Mouse (Mus musculus): Measurements from ENCODE around the gene Fam241b.
A peak's percentile ranks its signal among the peaks of the same experiment; 100 is the strongest.

The Fam241b gene

GRCm38 (mm10) chr10:62143820-62144219, at the start of gene Fam241b:
Fam241b (minus strand) TSS chr10:62143920.
- no peak for DNase-seq (ENCODE audit: low spot score in 2 of 2)

DNA sequence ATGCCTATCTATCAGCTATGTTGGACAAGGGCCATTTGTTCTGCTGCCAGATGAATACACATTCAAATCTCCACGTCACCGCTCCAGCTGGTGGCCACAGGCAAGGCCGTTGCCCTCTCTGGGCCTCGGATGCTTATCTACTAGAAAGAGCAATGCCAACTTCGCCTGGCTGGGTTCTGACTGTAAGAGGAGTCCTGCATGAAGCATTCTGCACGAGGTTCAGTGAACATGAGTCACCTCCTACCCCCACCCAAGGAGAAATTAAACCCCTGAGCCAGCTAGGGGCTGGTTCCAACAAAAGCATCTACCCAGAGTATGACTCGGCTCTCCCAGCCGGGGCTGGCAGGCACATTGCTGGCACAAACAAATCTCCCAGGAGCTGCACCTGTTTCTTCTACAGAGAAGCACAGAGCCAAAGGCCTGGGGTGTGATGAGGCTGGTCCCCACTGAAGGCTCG, 49.0 kb upstream of the Fam241b start:
- DNase-seq (ENCODE audit: low spot score in 2 of 2), result peak in 1 of 2 experiments; percentile 77

GRCm38 (mm10) chr10:62190821-62191220, 47.1 kb upstream of the Fam241b start:
- DNase-seq (ENCODE audit: low spot score in 2 of 2), result no peak

DNA sequence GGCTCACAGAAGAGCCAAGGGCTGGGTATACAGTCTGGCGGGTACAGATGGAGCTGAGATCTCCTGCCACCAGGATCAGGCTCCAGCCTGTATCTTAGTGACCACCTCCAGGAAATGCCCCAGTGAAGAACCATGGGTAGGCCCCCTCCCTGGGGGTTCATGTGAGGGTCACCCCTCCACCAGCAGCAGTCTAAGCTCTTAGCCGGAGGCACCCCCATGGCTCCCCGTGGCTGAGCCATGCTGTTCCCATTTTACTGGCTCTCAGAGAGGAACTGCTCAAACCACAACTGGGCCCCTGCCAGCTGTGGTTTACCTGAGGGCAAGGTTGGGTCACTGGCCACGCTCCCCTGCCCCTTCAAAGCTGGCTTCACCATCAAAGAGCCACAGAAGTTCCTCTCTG, 46.2 kb upstream of the Fam241b start:
- no peak for DNase-seq (ENCODE audit: low spot score in 2 of 2)

DNA sequence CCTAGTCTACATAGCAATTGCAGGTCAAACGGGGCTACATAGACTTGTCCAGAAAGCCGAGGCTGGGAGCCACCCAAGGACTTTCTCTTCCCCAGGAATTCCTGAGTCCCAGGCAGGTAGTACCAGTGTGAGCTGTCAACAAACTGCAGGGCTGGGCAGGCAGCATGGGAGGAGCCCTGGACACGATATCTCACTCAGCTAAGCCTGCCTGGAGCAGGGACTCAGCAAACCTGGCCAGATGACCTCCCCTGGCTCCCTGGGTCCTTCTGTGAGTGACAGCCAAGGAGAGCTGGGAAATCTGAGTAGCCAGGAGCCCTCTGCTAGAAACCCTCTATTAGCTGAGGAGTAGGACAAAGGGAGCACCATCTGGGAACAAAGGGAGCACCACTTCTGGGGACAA, 45.6 kb upstream of the Fam241b start:
- no peak for DNase-seq (ENCODE audit: low spot score in 2 of 2)

DNA sequence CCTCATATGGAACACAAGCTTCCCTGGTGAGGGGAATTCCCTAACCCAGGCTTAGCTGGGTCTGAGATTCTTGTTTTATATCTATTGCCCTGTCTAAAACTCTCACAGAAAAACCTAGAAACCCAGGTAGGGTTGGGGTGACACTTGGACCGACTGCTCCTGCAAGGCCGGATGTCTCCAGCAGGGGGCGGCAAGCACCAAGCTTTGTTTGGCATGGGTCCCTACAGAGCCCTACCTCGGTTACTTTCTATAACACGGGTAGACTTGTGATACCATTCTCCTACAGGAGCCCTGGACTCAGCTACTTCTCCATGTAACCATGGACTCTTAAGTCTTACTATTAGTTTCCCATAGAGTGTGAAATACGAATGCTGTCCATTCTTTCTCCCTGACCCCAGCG, 43.2 kb upstream of the Fam241b start:
- peak in 1 of 2 experiments; percentile 84 for DNase-seq (ENCODE audit: low spot score in 2 of 2)

GRCm38 (mm10) chr10:62183053-62183452, 39.3 kb upstream of the Fam241b start:
- peak; percentile 61 to 98 for DNase-seq (ENCODE audit: low spot score in 2 of 2)

DNA sequence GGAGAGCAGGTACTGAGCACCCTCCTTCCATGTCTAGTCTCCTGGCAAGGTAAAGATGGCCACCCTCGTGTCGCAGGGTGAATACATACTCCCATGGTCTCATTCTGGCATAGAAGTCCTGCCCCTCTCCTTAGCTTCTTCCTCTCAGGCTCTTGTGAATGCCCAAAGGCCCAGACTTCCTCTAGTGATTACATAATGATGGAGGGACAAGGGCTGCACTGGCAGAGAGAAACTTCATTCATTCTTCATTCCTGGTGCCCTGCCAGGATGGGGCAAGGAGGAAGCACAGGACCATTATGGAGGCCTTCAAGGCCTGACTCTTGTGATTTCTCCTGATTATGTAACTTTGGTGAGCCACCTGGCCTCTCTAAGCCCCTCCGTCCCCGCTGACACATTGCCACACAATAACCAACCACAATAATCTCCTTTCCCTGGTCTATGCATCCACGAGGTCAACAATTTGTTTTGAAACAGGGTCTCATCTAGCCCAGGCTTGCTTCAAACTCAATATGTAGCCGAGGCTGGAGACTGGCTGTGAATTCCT, 38.8 kb upstream of the Fam241b start:
- no peak for DNase-seq (ENCODE audit: low spot score in 2 of 2)

- DNase-seq (ENCODE audit: low spot score in 2 of 2), result no peak
These were observed 38.0 kb upstream of the Fam241b start for GRCm38 (mm10) chr10:62181701-62182100.

DNA sequence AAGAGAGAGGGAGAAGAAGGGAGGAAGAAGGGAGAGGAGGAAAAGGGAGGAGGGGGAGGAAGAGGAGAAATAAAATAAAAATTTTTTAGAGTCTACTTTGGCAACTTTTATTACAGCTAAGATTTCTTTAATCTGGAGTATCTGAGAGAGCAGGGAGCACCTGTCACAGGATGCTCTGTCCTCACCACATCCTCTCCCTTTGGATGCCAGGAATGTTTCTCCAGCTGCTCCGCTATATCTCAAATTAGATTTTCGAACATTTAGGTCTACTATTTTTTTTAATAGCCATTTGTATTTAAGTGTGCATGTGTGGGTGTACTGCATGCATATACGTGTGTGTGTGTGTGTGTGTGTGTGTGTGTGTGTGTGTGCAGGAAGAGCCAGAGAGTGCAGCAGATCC, 36.2 kb upstream of the Fam241b start:
- DNase-seq (ENCODE audit: low spot score in 2 of 2), result no peak

- no peak for DNase-seq (ENCODE audit: low spot score in 2 of 2)
These were observed 31.0 kb upstream of the Fam241b start for GRCm38 (mm10) chr10:62174533-62175313.

GRCm38 (mm10) chr10:62173941-62174448, 30.3 kb upstream of the Fam241b start:
- no peak for DNase-seq (ENCODE audit: low spot score in 2 of 2)

GRCm38 (mm10) chr10:62172841-62173553, 29.3 kb upstream of the Fam241b start:
- no peak for DNase-seq (ENCODE audit: low spot score in 2 of 2)

DNA sequence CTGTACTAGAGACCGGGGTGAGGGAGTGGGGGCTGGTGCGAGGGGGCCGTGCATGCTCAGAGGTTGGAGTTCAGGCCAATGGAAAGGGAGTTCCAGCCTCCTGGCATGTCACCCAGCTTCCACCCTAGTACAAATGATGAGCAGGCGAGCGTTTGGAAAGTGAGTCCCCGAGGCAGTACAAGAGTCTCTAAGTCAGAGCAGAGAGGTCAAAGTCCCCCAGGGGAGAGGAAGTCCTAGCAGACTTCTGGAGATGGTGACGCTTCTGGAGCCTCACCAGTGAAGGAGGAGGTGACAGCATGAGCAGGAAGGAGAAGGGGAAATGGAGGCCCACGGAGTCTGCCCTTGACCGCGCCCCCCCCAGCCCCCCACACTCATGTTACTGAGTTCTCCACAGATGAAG, 18.7 kb upstream of the Fam241b start:
- DNase-seq (ENCODE audit: low spot score in 2 of 2), result no peak

- DNase-seq (ENCODE audit: low spot score in 2 of 2), result no peak
These were observed 6.2 kb upstream of the Fam241b start for GRCm38 (mm10) chr10:62149929-62150328.

- DNase-seq (ENCODE audit: low spot score in 2 of 2), result no peak
These were observed 3.9 kb upstream of the Fam241b start for GRCm38 (mm10) chr10:62147466-62148248.

GRCm38 (mm10) chr10:62145957-62146356, 2.2 kb upstream of the Fam241b start:
- DNase-seq (ENCODE audit: low spot score in 2 of 2), result no peak

GRCm38 (mm10) chr10:62138040-62138439, 5.7 kb downstream of the Fam241b start:
- DNase-seq (ENCODE audit: low spot score in 2 of 2), result no peak

DNA sequence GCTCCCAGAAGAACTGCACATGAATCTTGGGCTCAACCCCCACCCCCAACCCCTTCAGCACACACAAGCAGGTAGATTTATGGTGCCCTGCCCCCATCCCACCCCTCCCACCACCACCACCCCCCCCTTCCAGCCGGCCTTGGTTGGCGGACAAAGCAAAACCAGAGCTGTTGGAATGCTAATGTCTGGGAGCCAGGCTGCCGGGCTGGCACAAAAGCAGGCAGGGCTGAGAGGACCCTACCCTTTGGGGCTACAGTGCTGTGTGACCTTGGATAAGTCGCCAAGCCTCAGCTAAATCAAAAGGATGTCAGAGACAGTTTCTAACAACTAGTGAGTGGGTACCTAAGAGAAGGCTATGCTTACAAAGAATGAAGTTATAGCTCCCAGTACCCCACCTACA, 6.6 kb downstream of the Fam241b start:
- no peak for DNase-seq (ENCODE audit: low spot score in 2 of 2)

GRCm38 (mm10) chr10:62135696-62136470, 7.8 kb downstream of the Fam241b start:
- no peak for DNase-seq (ENCODE audit: low spot score in 2 of 2)

DNA sequence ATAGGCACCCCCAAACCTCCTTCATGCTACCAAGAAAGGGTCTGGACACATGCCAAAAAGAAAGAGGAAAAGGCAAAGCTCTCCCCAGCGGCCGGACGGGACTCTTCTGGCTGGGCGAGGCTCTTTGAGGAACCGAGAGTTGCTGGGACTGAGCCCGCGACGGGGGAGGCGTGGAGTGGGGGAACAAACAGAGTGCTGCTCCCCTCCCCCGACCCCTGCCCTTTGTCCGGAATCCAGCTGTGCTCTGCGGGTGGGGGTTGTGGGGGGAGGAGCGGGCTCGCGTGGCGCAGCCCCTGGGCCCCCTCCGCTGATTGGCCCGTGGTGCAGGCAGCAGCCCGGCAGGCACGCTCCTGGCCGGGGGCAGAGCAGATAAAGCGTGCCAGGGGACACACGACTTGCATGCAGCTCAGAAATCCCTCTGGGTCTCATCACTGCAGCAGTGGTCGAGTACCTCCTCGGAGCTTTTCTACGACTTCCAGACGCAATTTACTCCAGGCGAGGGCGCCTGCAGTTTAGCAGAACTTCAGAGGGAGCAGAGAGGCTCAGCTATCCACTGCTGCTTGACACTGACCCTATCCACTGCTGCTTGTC, 10.9 kb downstream of the Fam241b start, which contains the start of gene Neurog3:
Neurog3 (plus strand) TSS at position 400 of the 591 bp plus-strand sequence.
- DNase-seq (ENCODE audit: low spot score in 2 of 2), result no peak

Data from left cerebral cortex, adult 9 months (tissue).